ENCODE assay signal across 11 mouse cellular contexts in the genomic region with DNA sequence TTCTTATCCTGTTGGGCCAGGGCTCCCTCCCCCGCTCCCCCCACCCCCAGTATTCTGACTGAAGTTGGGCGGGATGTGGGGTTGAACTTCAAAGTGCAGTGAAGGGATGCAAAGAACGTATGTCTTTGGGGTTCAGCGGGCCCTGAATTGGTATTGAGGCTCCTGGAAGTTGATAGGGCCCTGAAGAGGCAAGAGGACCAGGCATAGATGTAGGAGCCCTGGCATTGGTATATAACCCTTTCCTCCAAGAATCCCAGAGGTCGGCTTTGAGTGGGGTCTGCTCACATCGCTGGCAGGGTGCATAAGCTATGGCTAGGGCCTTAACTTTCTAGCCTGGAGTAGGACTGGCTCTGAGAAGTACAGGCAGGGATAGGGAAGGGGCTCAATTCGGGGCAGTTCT. TPM values are rescaled to one million over a fixed set of nuclear protein-coding genes. Genes with fewer than 3 reads are reported as not detected.
DNase-seq lines count a peak whose midpoint lies in the region; ATAC-seq lines count a peak whose summit lies in the region.
"Had no signal": no experiment of that assay in that cellular context is flagged by ENCODE, and none has a peak within 500 bp of the region (broad histone marks: within the 10 kb centered on the region; RNA-seq: fewer than 3 reads in every experiment).

No protein-coding gene starts in this region.

- H3K36me3 ChIP-seq in heart, embryonic 14.5 days (ENCODE audit: control insufficient read depth, insufficient read depth, low read length), result no peaks in the 10 kb centered on the region
- H3K36me3 ChIP-seq in embryonic facial prominence, embryonic 12.5 days, result no peaks in the 10 kb centered on the region
- no peaks in the 10 kb centered on the region for H3K36me3 ChIP-seq in hindbrain, embryonic 14.5 days (replicated peaks; ENCODE audit: control insufficient read depth, insufficient read depth)
- no peaks in the 10 kb centered on the region for H3K36me3 ChIP-seq in midbrain, embryonic 14.5 days (ENCODE audit: control insufficient read depth, insufficient read depth, low read length)
- H3K36me3 ChIP-seq: liver, embryonic 13.5 days had no signal

- peak overlapping the region; percentile 78 for H3K9ac ChIP-seq in heart, embryonic 14.5 days (ENCODE audit: low read length)
- peak overlapping the region; percentile 69; the same call in 1 of the 2 replicates for H3K9ac ChIP-seq in embryonic facial prominence, embryonic 12.5 days
- no peak overlapping the region for H3K9ac ChIP-seq in hindbrain, embryonic 14.5 days
- H3K9ac ChIP-seq in midbrain, embryonic 14.5 days (replicated peaks; ENCODE audit: low read length), result no peak overlapping the region

- no peaks in the 10 kb centered on the region for H3K9me3 ChIP-seq in heart, embryonic 14.5 days (ENCODE audit: control insufficient read depth, low read length)
- H3K9me3 ChIP-seq in embryonic facial prominence, embryonic 12.5 days, result no peaks in the 10 kb centered on the region
- no peaks in the 10 kb centered on the region for H3K9me3 ChIP-seq in hindbrain, embryonic 14.5 days (ENCODE audit: control insufficient read depth, low read length)
- no peaks in the 10 kb centered on the region for H3K9me3 ChIP-seq in midbrain, embryonic 14.5 days (ENCODE audit: control insufficient read depth, low read length)
- H3K9me3 ChIP-seq: liver, embryonic 13.5 days had no signal

- peak overlapping the region in 1 of 2 experiments; percentile 59; a peak in 1 of 4 replicates for H3K4me3 ChIP-seq in heart, embryonic 14.5 days (ENCODE audit: control insufficient read depth in 1 of 2, insufficient read depth in 1 of 2, low read depth in 1 of 2, low read length in 2 of 2)
- H3K4me3 ChIP-seq in embryonic facial prominence, embryonic 12.5 days, result peak overlapping the region; percentile 51
- 0 out of 2 replicates have a peak overlapping the region, but pooled peaks have one; percentile 31 for H3K4me3 ChIP-seq in hindbrain, embryonic 14.5 days (replicated peaks; ENCODE audit: low read length)
- H3K4me3 ChIP-seq in midbrain, embryonic 14.5 days (replicated peaks; ENCODE audit: low read depth, low read length), result peak overlapping the region; percentile 29; the same call in 1 of the 2 replicates

- peak overlapping the region; percentile 76 for H3K4me2 ChIP-seq in heart, embryonic 14.5 days (ENCODE audit: low read length)
- H3K4me2 ChIP-seq in embryonic facial prominence, embryonic 12.5 days (replicated peaks), result peak overlapping the region; percentile 53
- H3K4me2 ChIP-seq in hindbrain, embryonic 14.5 days (replicated peaks), result peak overlapping the region; percentile 61
- H3K4me2 ChIP-seq in midbrain, embryonic 14.5 days (ENCODE audit: low read length), result peak overlapping the region; percentile 64

- no peak for DNase-seq in heart, postnatal 36 days
- no peak for DNase-seq in hindbrain, embryonic 14.5 days (ENCODE audit: low spot score)
- DNase-seq in midbrain, embryonic 14.5 days, result no peak
- no peak for DNase-seq in natural killer cell, adult 2 months (ENCODE audit: low spot score in 2 of 2)
- DNase-seq in urinary bladder, postnatal 36 days (ENCODE audit: low spot score in 2 of 2), result no peak
- no peak for DNase-seq in right cerebral cortex, postnatal 10 days (ENCODE audit: low spot score in 2 of 2)

- H3K27me3 ChIP-seq in heart, embryonic 14.5 days (ENCODE audit: control insufficient read depth, insufficient read depth, low read length), result no peaks in the 10 kb centered on the region
- H3K27me3 ChIP-seq in embryonic facial prominence, embryonic 12.5 days, result no peaks in the 10 kb centered on the region
- H3K27me3 ChIP-seq in hindbrain, embryonic 14.5 days (ENCODE audit: control insufficient read depth, insufficient read depth, low read length), result no peaks in the 10 kb centered on the region
- H3K27me3 ChIP-seq in midbrain, embryonic 14.5 days (ENCODE audit: control insufficient read depth, insufficient read depth, low read length), result no peaks in the 10 kb centered on the region
- H3K27me3 ChIP-seq: liver, embryonic 13.5 days had no signal

- intact Hi-C loops in heart, postnatal 36 days (cut with DNase I), result loop anchor here (1.0 to 5.0 kb wide), 3 partner anchors 105 to 176 kb away; a partner anchor contains a TSS

- WGBS in heart, embryonic 14.5 days, result 28% methylated on average over 6 of the region's 7 CpGs
- 19% methylated on average over 6 of the region's 7 CpGs for WGBS in embryonic facial prominence, embryonic 12.5 days
- 17% methylated on average over 7 of the region's 7 CpGs for WGBS in hindbrain, embryonic 14.5 days
- 24% methylated on average over 7 of the region's 7 CpGs for WGBS in midbrain, embryonic 14.5 days

- H3K4me1 ChIP-seq in heart, embryonic 14.5 days (ENCODE audit: control insufficient read depth in 2 of 2, insufficient read depth in 2 of 2, low read length in 2 of 2), result peaks cover 6 to 9% of the 10 kb centered on the region in 2 experiments
- peaks cover 20% of the 10 kb centered on the region for H3K4me1 ChIP-seq in embryonic facial prominence, embryonic 12.5 days
- H3K4me1 ChIP-seq in hindbrain, embryonic 14.5 days (replicated peaks; ENCODE audit: control insufficient read depth, insufficient read depth, low read length), result peaks cover 8% of the 10 kb centered on the region
- peaks cover 4% of the 10 kb centered on the region; the same call in 1 of the 2 replicates for H3K4me1 ChIP-seq in midbrain, embryonic 14.5 days (ENCODE audit: control insufficient read depth, insufficient read depth, low read length)

- ATAC-seq in heart, embryonic 14.5 days (ENCODE audit: insufficient number of reproducible peaks, insufficient read depth, low FRiP score, low read depth), result peak; percentile 9; the same call in 1 of the 2 replicates
- 0 out of 2 replicates have a peak, but pooled peaks have one; percentile 29 for ATAC-seq in embryonic facial prominence, embryonic 12.5 days (ENCODE audit: insufficient number of reproducible peaks, insufficient read depth, low FRiP score, low TSS enrichment)
- ATAC-seq in hindbrain, embryonic 14.5 days (ENCODE audit: low FRiP score), result no peak
- 0 out of 2 replicates have a peak, but pooled peaks have one; percentile 8 for ATAC-seq in midbrain, embryonic 14.5 days (ENCODE audit: low FRiP score, low TSS enrichment)
- ATAC-seq: activated CD4-positive, CD25-positive, alpha-beta regulatory T cell, adult 4 months had no signal

- no peak overlapping the region for H3K27ac ChIP-seq in heart, embryonic 14.5 days (replicated peaks in 1 of 2; ENCODE audit: control insufficient read depth in 1 of 2, insufficient read depth in 1 of 2, low read depth in 2 of 2, low read length in 2 of 2)
- peak overlapping the region; percentile 58 for H3K27ac ChIP-seq in embryonic facial prominence, embryonic 12.5 days
- H3K27ac ChIP-seq in hindbrain, embryonic 14.5 days, result no peak overlapping the region
- H3K27ac ChIP-seq in midbrain, embryonic 14.5 days (replicated peaks; ENCODE audit: low read depth, low read length), result no peak overlapping the region
- H3K27ac ChIP-seq: liver, embryonic 13.5 days had no signal

RNA-seq across cellular contexts. Expression of a gene that starts 0.3 kb away (rescaled TPM):
- polyA plus RNA-seq in heart, embryonic 14.5 days (2014; fragmentation: Nextera tagmentation; extraction: Ambion mirVana), result 39.7 and 44.7 TPM in 2 replicates
- 10 to 100 TPM; 78.2 to 87.8 TPM for total RNA-seq in heart, postnatal 36 days (2021)
- 90.7 and 109 TPM in 2 replicates for polyA plus RNA-seq in embryonic facial prominence, embryonic 12.5 days (2016; fragmentation: Nextera tagmentation; extraction: Ambion mirVana)
- 15.7 and 19.9 TPM in 2 replicates for polyA plus RNA-seq in hindbrain, embryonic 14.5 days (2014; fragmentation: Nextera tagmentation; extraction: Ambion mirVana)
- 1.6 and 11.4 TPM in 2 replicates for polyA plus RNA-seq in midbrain, embryonic 14.5 days (2014; fragmentation: Nextera tagmentation; extraction: Ambion mirVana)

RNA-seq across cellular contexts. Expression of a gene that starts 48.3 kb away (rescaled TPM):
- polyA plus RNA-seq in heart, embryonic 14.5 days (2014; fragmentation: Nextera tagmentation; extraction: Ambion mirVana), result 2.4 and 3.1 TPM in 2 replicates
- not detected for total RNA-seq in heart, postnatal 36 days (2021)
- 0.09 TPM in 1 of 2 replicates, not detected in the other for polyA plus RNA-seq in embryonic facial prominence, embryonic 12.5 days (2016; fragmentation: Nextera tagmentation; extraction: Ambion mirVana)
- not detected in 2 replicates for polyA plus RNA-seq in hindbrain, embryonic 14.5 days (2014; fragmentation: Nextera tagmentation; extraction: Ambion mirVana)
- not detected in 2 replicates for polyA plus RNA-seq in midbrain, embryonic 14.5 days (2014; fragmentation: Nextera tagmentation; extraction: Ambion mirVana)
- total RNA-seq: heart, adult 18-20 months had no signal
- polyA plus RNA-seq: activated CD4-positive, CD25-positive, alpha-beta regulatory T cell, adult 4 months had no signal

Comparison
In these comparisons a context has a peak if more than half of its experiments do, and no peak if none do; other contexts are left out.
1. H3K9ac ChIP-seq: peak in heart, embryonic 14.5 days (single experiment) and embryonic facial prominence, embryonic 12.5 days (single experiment); none in hindbrain, embryonic 14.5 days (single experiment) and midbrain, embryonic 14.5 days (single experiment).
2. Peak in every context shown above with its lines, with median percentiles within 50 percentile points of each other: H3K4me2 ChIP-seq.